Mouse (Mus musculus): ENCODE results near the gene Jph4. TPM values are rescaled to one million over a fixed set of nuclear protein-coding genes. Genes with fewer than 3 reads are reported as not detected.
A peak's percentile ranks its signal among the peaks of the same experiment; 100 is the strongest.

Jph4 gene
- polyA plus RNA-seq, 1 experiment: 7.4 TPM

DNA sequence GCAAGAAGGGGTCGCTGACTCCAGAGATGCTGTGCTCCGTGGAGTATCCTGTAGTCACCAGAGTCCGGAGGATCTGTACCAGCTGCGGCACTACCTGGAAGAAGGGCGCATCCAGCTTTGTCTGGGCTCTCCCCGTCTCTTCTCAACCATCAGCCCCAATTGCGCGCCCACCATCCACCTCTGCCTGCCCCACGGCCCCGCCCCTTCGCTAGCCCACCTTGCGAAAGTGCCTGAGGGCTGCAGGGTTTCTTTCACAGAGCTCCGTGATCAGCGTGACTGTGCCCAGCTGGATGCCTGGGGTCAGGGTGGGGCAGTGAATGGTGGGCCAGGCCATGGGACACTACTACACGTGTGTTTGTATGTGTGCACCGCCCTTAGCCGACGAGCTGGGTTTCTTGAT, 12.4 kb downstream of the Jph4 start:
- no peak for TF ChIP-seq CTCF (IDR thresholded peaks at IDR 0.05; ENCODE audit: control insufficient read depth, insufficient read depth, insufficient replicate concordance, low read depth, low read length)
- no peak for TF ChIP-seq POLR2A (IDR thresholded peaks at IDR 0.05; ENCODE audit: control insufficient read depth, low read depth, low read length)
- no peak overlapping the region for H3K4me3 ChIP-seq (ENCODE audit: control insufficient read depth, low read depth, low read length)
- H3K36me3 ChIP-seq (ENCODE audit: control insufficient read depth, insufficient read depth, low read length): no peaks in the 10 kb centered on the region
- no peaks in the 10 kb centered on the region for H3K27me3 ChIP-seq (ENCODE audit: control insufficient read depth, insufficient read depth, low read length)
- H3K4me1 ChIP-seq (ENCODE audit: control insufficient read depth, insufficient read depth, low read length): peaks cover 31% of the 10 kb centered on the region
- H3K27ac ChIP-seq (ENCODE audit: control insufficient read depth, insufficient read depth, low read depth, low read length): no peak overlapping the region

DNA sequence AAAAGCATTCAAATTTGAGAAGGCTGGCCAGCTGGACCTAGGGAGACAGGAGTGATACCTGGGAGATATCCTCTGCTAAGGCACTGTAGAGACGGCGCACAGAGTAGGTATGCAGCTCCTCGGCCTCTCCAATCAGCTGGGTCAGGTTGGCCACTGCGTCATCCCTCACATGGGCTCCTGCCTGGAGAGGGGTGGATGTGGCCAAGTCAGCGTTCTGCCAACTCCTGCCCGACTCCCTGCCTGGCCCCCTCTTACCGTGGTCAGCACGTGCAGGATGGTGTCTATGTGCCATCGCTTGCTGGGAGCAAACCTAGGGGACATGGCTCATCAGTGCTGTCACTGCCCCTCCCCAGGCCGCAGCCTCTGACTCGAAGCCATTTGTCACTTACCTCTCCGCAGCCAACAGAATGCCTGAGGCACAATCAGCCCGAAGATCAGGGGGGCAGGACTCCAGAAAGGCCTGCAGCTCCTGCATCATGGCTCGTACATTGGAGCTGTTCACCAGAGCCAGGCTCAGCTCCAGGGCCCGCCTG, 14.4 kb downstream of the Jph4 start:
- H3K4me1 ChIP-seq (ENCODE audit: control insufficient read depth, insufficient read depth, low read length): peaks cover 21% of the 10 kb centered on the region
- TF ChIP-seq POLR2A (IDR thresholded peaks at IDR 0.05; ENCODE audit: control insufficient read depth, low read depth, low read length) (no peak), CTCF (IDR thresholded peaks at IDR 0.05; ENCODE audit: control insufficient read depth, insufficient read depth, insufficient replicate concordance, low read depth, low read length) (no peak)
- no peaks in the 10 kb centered on the region for H3K36me3 ChIP-seq (ENCODE audit: control insufficient read depth, insufficient read depth, low read length)
- H3K4me3 ChIP-seq (ENCODE audit: control insufficient read depth, low read depth, low read length): no peak overlapping the region
- H3K27ac ChIP-seq (ENCODE audit: control insufficient read depth, insufficient read depth, low read depth, low read length): no peak overlapping the region
- no peaks in the 10 kb centered on the region for H3K27me3 ChIP-seq (ENCODE audit: control insufficient read depth, insufficient read depth, low read length)

DNA sequence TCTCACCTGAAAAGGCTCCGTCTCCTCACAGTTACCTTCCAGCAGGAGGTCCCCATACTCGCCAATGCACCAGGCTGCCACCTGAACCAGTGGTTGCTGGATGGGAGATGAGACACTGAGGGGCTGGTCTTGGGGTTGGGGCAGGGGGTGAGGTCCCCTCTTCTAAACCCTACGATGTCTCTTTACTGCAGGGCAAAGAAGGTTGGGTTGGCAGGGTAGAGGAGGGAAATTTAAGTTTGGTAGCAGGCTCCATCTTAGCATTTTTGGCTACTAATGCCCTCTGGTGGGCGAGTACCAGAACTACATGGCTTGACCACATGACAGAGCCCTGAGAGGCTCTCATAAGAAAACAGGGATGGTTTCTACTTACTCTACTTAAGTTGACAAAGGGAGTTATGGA, 15.1 kb downstream of the Jph4 start:
- H3K4me3 ChIP-seq (ENCODE audit: control insufficient read depth, low read depth, low read length): no peak overlapping the region
- H3K4me1 ChIP-seq (ENCODE audit: control insufficient read depth, insufficient read depth, low read length): peaks cover 17% of the 10 kb centered on the region
- no peaks in the 10 kb centered on the region for H3K36me3 ChIP-seq (ENCODE audit: control insufficient read depth, insufficient read depth, low read length)
- H3K27me3 ChIP-seq (ENCODE audit: control insufficient read depth, insufficient read depth, low read length): no peaks in the 10 kb centered on the region
- no peak for TF ChIP-seq CTCF (IDR thresholded peaks at IDR 0.05; ENCODE audit: control insufficient read depth, insufficient read depth, insufficient replicate concordance, low read depth, low read length)
- no peak for TF ChIP-seq POLR2A (IDR thresholded peaks at IDR 0.05; ENCODE audit: control insufficient read depth, low read depth, low read length)
- no peak overlapping the region for H3K27ac ChIP-seq (ENCODE audit: control insufficient read depth, insufficient read depth, low read depth, low read length)

DNA sequence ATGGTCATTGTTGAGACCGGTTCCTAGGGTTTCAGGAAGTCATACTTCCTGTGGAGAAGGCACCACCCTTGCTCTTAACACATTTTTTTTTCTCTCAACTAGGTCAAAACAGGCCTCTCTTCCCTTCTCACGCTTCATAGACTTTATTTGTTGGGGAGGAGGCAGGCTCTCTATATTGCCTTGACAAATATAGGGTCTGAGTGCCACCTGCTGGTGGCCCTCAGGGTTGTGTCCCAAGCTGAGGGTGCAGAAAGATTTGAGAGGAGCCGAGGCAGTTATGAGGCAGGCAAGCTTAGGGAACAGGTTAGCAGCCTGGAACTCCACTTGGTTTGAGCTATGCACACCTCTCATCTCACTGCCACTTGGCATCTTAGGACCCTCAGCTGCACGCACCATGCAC, 18.7 kb downstream of the Jph4 start:
- TF ChIP-seq POLR2A (IDR thresholded peaks at IDR 0.05; ENCODE audit: control insufficient read depth, low read depth, low read length): no peak
- TF ChIP-seq CTCF (IDR thresholded peaks at IDR 0.05; ENCODE audit: control insufficient read depth, insufficient read depth, insufficient replicate concordance, low read depth, low read length): no peak
- Histone ChIP-seq H3K4me1 (ENCODE audit: control insufficient read depth, insufficient read depth, low read length) (peaks cover 7% of the 10 kb centered on the region), H3K4me3 (ENCODE audit: control insufficient read depth, low read depth, low read length) (no peak overlapping the region), H3K36me3 (ENCODE audit: control insufficient read depth, insufficient read depth, low read length) (no peaks in the 10 kb centered on the region), H3K27ac (ENCODE audit: control insufficient read depth, insufficient read depth, low read depth, low read length) (no peak overlapping the region), H3K27me3 (ENCODE audit: control insufficient read depth, insufficient read depth, low read length) (no peaks in the 10 kb centered on the region)

DNA sequence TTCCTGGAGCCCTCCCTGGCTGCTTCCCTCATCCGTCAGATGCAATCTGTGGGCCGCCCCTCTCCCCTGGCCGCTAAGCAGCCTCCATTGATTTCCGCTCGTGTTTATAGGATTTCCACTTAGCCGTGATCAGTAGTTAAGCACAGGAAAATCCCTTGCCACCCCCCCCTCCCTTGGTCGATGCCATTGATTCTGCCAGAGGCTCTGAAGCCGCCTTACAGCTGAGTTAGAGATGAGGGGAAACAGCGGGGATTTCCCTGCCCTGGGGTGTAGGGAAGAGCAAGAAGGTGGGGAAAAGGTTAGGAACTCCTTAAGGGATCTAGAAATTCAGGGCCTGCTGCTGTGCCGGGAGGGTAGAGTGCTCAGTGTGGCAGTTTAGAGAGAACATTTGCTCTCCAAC, 19.1 kb downstream of the Jph4 start:
- Histone ChIP-seq H3K36me3 (ENCODE audit: control insufficient read depth, insufficient read depth, low read length) (no peaks in the 10 kb centered on the region), H3K27ac (ENCODE audit: control insufficient read depth, insufficient read depth, low read depth, low read length) (no peak overlapping the region), H3K4me1 (ENCODE audit: control insufficient read depth, insufficient read depth, low read length) (peaks cover 7% of the 10 kb centered on the region), H3K27me3 (ENCODE audit: control insufficient read depth, insufficient read depth, low read length) (no peaks in the 10 kb centered on the region), H3K4me3 (ENCODE audit: control insufficient read depth, low read depth, low read length) (no peak overlapping the region)
- TF ChIP-seq POLR2A (IDR thresholded peaks at IDR 0.05; ENCODE audit: control insufficient read depth, low read depth, low read length) (no peak), CTCF (IDR thresholded peaks at IDR 0.05; ENCODE audit: control insufficient read depth, insufficient read depth, insufficient replicate concordance, low read depth, low read length) (no peak)

DNA sequence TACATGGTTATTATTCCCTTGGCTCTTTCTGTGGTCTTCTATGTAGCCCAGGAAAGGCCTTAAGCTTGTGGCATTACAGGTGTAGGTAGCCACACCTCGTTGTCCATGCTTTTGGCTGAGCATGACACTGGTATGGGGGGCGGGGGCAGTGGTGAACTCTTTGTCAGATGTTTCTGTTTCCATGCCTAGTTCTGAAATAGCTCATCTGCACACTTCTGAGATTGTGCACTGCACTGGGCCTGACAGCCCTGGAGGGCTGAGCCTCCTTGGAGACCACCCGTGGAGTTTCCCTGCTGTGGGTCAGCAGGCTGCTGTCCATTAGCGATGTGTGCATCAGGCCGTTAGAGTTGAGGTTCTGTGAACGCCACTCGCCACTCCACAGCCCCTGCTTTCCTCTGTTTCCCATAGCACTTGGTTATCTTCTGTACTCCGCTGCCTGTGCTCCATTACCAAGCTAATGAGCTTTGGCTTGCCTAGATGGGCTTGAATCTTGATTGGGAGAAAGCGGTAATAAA, 20.1 kb downstream of the Jph4 start:
- Histone ChIP-seq H3K36me3 (ENCODE audit: control insufficient read depth, insufficient read depth, low read length) (no peaks in the 10 kb centered on the region), H3K27ac (ENCODE audit: control insufficient read depth, insufficient read depth, low read depth, low read length) (no peak overlapping the region), H3K4me3 (ENCODE audit: control insufficient read depth, low read depth, low read length) (no peak overlapping the region), H3K4me1 (ENCODE audit: control insufficient read depth, insufficient read depth, low read length) (peaks cover 7% of the 10 kb centered on the region), H3K27me3 (ENCODE audit: control insufficient read depth, insufficient read depth, low read length) (no peaks in the 10 kb centered on the region)
- TF ChIP-seq POLR2A (IDR thresholded peaks at IDR 0.05; ENCODE audit: control insufficient read depth, low read depth, low read length) (no peak), CTCF (IDR thresholded peaks at IDR 0.05; ENCODE audit: control insufficient read depth, insufficient read depth, insufficient replicate concordance, low read depth, low read length) (no peak)

DNA sequence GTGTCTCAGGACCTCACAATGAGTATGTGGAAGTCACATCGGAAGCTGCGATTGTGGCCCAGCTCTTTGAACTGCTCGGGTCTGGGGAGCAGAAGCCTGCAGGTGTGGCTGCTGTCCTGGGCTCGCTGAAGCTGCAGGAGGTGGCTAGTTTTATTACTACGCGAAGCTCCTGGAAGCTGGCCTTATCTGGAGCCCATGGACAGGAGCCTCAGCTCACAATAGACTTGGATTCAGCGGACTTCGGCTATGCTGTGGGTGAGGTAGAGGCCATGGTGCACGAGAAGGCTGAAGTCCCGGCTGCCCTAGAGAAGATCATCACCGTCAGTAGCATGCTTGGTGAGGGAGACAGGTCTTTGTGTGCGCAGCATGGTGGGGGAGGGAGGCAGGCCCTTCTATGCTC, 21.1 kb downstream of the Jph4 start:
- TF ChIP-seq POLR2A (IDR thresholded peaks at IDR 0.05; ENCODE audit: control insufficient read depth, low read depth, low read length) (no peak), CTCF (IDR thresholded peaks at IDR 0.05; ENCODE audit: control insufficient read depth, insufficient read depth, insufficient replicate concordance, low read depth, low read length) (no peak)
- no peaks in the 10 kb centered on the region for H3K27me3 ChIP-seq (ENCODE audit: control insufficient read depth, insufficient read depth, low read length)
- peaks cover 7% of the 10 kb centered on the region for H3K4me1 ChIP-seq (ENCODE audit: control insufficient read depth, insufficient read depth, low read length)
- peak overlapping the region; percentile 95; the same call in 1 of the 2 replicates for H3K4me3 ChIP-seq (ENCODE audit: control insufficient read depth, low read depth, low read length)
- no peak overlapping the region for H3K27ac ChIP-seq (ENCODE audit: control insufficient read depth, insufficient read depth, low read depth, low read length)
- no peaks in the 10 kb centered on the region for H3K36me3 ChIP-seq (ENCODE audit: control insufficient read depth, insufficient read depth, low read length)

All from testis, adult 2 months (tissue).